Mouse (Mus musculus) brown adipose tissue, adult 24 weeks (tissue): ENCODE results near the gene Gm9837. TPM values are rescaled to one million over a fixed set of nuclear protein-coding genes. Genes with fewer than 3 reads are reported as not detected.

Experiments
- H3K27ac ChIP-seq: fragments of 200-500 bp; replicated peaks from 2 replicates; pipeline ENCODE4 v1.5.1; 2012; ENCODE audit warnings: low read depth, mild to moderate bottlenecking, low read length
- H3K4me1 ChIP-seq: fragments of 200-500 bp; 2 replicates; pipeline ENCODE4 v1.6.1; 2012; ENCODE audit warnings: low read length, mixed read lengths; ENCODE audit not compliant: control insufficient read depth, insufficient read depth, insufficient read length
- H3K4me3 ChIP-seq: fragments of 200-500 bp; 2 replicates; pipeline ENCODE4 v1.5.1; 2012; ENCODE audit warnings: low read depth, mild to moderate bottlenecking, low read length, moderate library complexity; ENCODE audit not compliant: insufficient read depth
- polyA plus RNA-seq: library from polyadenylated mRNA; stranded (reverse); fragments of >200 nt; gene quantifications from 2 replicates; pipeline ENCODE4 v1.2.4, GENCODE M21; 2012; ENCODE audit not compliant: missing spikeins, insufficient read depth, insufficient read length

Gm9837 gene
- polyA plus RNA-seq, result not detected in 2 replicates

DNA sequence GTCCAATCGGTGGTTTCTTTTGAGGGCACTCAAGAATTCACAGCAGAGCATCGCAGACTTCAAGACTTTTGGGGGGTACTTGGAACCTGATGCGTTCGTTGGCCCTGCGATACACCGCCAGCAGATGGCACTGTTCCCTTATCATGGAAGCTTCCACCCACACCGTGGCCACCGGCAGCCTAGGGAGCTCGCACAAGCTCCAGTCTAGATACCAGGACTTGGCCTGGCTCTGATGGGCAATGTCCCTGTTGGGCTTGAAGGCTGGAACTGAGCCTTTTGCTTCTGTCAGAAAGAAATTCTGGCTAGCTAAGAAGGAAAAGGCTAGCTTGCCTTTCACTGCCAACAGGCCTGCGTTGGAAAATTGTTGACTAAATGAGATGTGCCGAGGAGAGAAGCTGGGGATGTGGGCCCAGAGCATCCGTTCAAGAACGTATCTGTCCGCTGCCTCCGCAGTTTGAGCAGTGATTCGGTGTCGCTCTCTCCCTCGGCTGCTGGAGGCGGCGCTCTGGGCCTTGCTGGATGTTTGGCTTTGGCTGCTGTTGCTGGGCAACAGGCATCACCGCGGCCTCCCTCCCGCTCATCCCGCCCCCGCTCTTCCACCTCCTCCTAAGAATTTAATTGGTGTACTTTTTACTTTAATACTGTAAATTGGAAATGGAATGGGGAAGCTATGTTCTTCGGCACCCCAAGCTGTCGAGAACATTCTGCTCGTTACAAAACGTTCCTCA lies at the start of gene Gm9837:
Gm9837 (minus strand) TSS at position 512 of the 728 bp plus-strand sequence.
- 0 out of 2 replicates have a peak within 1 kb of the TSS, but pooled peaks have one; percentile 38 for H3K27ac ChIP-seq

DNA sequence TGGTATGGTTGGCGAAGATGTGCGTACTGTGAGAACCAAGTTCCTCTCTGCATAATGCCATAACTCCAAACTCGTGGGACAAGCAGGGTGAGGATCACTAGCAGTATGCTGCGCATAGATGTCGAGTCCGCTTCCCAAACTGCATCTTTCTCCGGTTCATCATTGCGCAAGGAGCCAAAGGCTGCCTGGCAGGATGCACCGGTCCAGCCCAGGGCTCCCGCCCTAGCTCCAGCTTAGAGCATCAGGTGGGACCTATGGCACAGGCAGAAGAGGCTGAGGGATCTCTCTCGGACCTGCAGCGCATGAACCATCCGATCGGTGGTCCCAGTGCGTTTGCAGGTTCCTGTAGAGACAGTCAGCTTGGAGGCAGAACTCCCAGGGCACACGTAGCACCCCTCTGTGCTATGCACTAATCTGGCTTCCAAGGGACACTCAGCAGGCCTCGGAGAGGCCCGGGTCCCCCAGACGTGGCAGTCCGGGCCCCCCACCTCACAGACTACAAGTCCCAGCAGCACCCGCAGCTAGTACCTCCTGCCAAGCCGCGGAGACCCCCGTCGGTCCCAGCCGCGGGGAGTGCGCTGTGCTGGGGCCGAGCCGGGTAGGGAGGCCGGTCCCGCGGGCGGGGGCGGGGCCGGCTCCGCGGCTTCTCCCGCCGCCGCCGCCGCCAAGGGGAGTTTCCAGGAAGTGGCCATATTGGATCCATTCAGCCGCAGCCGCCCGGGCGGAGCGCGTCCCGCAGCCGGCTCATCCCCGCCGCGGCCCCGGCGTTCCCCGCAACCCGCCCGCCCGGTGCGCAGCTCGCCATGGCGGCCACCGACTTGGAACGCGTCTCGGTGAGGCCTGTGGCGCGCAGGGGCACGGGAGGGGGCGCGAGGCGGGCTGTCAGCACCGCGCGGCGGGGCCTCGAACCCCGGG lies 49.2 kb upstream of the Gm9837 start, which contains the start of gene Sept8:
Sept8 (plus strand) TSS at position 51 of the 915 bp plus-strand sequence.
- H3K4me1 ChIP-seq, result peaks cover 14% of the 10 kb centered on the region
- H3K4me3 ChIP-seq, result peak within 1 kb of the TSS; percentile 71
- H3K27ac ChIP-seq, result peak within 1 kb of the TSS; percentile 79

More for the DNA sequence above, at the start of gene Gm9837:
- Histone ChIP-seq H3K4me1 (no peaks in the 10 kb centered on the region), H3K4me3 (0 out of 2 replicates have a peak within 1 kb of the TSS, but pooled peaks have one; percentile 7)

DNA sequence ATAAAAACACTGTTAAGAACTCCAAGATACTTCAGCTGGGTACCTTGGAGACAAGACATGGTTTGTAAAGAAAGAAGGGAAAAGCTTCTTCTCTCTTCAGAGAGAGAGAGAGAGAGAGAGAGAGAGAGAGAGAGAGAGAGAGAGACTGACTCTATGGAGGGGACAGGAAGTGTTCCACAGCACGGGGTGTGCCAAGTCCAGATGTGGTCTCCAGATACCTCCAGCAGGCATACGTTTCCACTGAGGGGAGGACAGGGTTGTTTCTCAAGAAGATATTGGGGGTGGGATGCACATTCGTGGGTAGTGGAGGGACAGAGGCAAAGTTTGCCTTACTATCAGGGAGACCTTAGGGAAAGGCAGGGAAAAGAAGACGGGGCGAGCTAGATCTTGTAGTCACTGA lies 48.5 kb upstream of the Gm9837 start:
- H3K4me1 ChIP-seq, result peaks cover 14% of the 10 kb centered on the region
- H3K4me3 ChIP-seq, result no peak overlapping the region
- no peak overlapping the region for H3K27ac ChIP-seq

DNA sequence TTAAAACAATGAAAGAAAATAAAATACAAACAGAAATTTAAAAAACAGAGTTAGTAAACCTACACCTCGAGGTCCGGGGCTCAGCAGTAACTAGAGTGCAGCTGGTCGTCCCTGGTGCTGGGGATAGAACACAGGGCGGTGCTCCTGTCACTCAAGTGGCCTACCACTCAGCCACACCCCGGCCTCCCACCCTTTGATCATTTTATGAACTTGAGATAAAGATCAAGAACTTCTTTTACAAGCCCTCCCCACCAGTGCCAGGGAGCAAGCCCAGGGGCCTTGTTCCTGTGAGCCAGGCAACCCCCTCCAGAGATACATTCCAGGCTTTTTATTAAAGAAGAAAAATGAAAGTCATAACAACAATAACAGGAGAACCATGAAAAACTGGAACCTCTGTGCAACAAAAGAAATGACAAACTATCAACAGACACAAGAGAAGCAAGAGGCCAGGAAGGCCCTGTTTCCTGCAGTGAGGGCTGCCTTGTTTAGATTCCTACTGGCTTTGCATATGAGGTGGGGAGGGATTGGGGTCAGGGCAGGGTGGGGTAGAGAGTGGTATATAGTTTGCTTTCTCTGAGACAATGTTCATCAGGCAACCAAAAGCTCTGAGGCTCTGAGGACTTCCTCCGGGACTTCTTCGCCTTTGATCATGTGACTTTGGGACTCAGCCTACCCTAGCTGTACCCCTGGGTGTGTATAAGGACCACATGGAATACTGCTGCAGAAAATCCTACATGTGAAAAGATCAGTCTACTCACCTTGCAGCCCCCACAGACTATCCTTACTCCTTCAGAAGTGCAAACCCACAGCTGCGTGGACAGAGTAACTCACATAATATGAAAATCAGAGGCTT lies 46.7 kb upstream of the Gm9837 start:
- H3K27ac ChIP-seq, result no peak overlapping the region
- H3K4me3 ChIP-seq, result no peak overlapping the region
- H3K4me1 ChIP-seq, result peaks cover 4% of the 10 kb centered on the region; the same call in 1 of the 2 replicates

DNA sequence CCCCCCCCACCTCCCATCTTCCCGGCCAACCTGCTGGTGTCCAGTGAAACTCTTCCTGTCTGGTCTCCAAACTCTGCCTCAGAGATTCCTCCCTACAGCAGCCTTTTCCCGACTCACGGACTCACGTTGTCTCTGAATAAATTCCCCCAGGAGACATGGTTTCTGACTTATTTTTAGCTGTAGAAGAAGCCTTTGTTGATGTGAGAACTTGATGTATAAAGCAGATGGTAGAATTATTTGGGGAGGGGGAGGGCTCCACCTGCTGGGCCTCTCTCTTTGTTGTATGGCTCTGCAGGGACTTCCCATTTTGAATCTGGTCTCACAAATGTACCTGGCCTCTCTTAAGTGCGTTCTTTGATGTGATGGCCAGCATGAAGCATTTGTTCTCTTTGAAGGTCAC lies 40.1 kb upstream of the Gm9837 start:
- H3K27ac ChIP-seq, result no peak overlapping the region
- peaks cover 21% of the 10 kb centered on the region for H3K4me1 ChIP-seq
- H3K4me3 ChIP-seq, result no peak overlapping the region

DNA sequence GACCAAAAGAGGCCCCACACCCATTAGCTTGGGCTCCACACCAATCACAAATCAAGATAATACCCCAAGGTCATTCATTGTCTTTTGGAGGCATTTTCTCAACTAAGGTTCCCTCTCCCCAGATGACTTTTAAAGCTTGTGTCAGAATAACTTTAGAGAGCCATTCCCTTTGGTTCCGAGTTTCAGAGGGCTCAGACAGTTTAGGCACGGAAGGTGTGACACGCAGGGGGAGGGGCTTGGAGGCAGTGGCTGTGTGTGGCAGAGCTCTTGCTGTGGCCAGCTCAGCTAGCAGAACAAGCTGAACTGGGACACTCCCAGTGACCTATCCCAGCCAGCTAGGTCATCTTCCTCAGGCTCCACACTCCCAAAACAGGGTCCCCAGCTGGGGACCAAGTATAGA lies 38.3 kb upstream of the Gm9837 start:
- Histone ChIP-seq H3K4me1 (peaks cover 23% of the 10 kb centered on the region), H3K27ac (peak overlapping the region; percentile 70), H3K4me3 (no peak overlapping the region)

DNA sequence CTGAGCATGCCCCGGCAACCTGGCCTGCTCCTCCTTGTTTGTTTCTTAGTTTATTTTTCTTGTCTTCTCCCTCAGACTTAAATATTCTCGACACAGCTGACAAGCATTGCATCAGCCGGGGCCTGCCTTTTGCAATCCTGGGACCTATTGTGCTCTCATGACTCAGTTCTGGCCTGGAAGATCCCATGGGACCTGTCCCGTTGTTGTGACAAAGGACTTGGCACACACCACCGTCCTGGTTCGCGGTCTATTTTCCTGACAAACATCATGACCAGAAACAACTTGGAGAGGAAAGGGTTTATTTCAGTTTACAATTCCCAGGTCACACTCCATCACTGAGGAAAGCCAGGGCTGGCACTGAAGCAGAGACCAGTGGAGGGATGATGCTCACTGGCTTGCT lies 37.9 kb upstream of the Gm9837 start:
- Histone ChIP-seq H3K4me3 (no peak overlapping the region), H3K27ac (peak overlapping the region; percentile 92), H3K4me1 (peaks cover 23% of the 10 kb centered on the region)

DNA sequence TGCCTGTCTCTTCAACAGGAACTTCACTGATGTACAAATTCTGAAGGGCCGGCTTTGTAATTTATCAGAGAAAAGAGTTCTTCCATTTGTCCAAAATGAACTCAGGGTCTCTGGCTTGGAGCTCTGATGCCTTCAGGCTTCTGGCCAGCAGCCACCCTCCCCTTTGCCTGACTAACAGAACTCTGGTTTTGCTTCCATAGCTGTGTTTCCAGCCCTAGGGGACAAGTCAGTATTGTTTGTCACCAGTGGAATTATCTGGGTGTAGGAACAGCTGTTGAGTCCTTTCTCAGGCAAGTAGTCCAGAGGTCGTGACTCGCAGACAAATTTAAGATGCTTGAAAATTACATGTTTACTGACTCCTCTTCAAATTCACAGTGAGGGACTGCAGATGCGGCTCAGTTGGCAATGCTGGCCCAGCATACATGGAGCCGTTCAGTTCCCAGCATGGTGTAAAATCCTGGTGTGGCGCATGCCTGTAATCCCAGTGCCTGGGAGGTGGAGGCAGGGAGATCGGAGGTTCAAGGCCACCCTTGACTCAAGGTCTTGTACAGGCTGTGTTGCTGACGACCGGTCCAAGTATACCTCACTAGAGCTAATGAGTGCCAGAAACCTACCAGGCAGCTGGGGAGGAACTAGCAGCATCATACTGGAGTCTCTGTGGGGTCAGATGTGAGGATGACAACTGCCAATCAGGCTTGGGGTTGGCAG lies 37.0 kb upstream of the Gm9837 start:
- H3K4me1 ChIP-seq, result peaks cover 23% of the 10 kb centered on the region
- H3K27ac ChIP-seq, result peak overlapping the region; percentile 92
- no peak overlapping the region for H3K4me3 ChIP-seq

DNA sequence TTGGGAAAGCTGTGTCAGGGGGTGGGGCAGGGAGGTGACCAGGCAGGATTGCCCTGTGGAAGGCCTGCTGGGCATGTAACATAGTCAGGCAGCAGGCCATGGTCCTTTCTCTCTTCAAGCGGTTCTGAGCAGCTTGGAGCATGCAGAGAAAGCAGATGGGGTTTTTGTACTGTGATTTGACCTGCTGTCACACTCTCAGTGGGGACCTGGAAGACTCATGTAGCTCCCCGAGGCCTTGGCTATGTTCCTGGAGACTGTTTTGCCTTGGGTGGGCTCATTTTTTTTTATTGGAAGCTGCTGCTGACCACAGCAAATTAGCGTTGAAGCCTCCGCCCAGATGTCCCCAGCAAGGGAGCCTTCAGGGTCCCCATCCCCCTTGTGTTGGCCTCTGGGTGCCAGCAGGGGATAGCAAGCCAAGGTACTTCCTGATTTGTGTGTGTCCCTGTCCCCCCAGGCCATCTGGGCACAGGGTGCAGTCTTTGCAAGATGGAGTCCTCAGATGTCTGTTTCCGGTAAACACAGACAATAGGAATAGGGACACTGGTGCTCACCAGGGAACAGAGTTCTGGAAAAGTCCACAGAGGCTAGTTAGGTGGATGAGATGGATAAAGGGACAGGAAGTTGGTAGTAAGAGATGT lies 34.9 kb upstream of the Gm9837 start:
- H3K4me1 ChIP-seq, result peaks cover 32% of the 10 kb centered on the region
- no peak overlapping the region for H3K4me3 ChIP-seq
- H3K27ac ChIP-seq, result no peak overlapping the region

DNA sequence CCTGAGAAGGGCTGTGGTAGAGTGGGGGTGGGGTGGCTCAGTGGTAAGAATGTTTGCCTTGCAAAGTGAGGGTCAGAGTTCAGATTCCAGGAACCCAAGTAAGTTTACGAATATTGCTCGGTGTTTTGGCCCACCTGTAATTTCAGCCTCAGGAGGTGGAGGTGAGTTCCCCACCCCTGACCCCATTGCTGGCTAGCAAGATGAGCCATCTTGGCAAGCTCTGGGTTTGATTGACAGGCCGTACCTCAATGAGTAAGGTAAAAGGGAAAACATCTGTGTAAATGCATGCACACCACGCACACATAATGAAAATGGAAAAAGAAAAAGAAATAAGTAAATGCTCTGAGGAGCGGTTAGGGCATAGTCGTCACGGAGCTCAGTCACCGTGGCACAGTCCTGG lies 34.1 kb upstream of the Gm9837 start:
- Histone ChIP-seq H3K4me1 (peaks cover 27% of the 10 kb centered on the region), H3K4me3 (no peak overlapping the region), H3K27ac (no peak overlapping the region)

DNA sequence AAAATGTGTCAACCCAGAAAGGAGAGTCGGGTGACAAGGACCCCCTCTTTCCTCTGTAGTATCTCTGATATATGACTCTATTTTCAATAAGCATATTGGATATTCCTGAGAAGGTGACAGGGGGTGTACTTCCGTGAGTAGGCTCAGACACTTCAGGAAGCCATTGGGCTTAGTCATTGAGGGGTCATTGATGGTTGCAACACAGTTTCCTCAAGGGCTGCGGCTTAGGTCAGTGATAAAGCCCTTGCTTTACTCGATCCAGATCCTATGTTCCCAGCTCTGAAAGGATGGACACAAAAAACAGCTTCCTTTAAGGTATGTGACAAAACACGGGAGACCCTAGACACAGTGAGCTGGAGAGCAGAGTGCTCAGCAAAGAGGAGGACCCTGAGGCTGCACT lies 33.5 kb upstream of the Gm9837 start:
- H3K4me3 ChIP-seq, result no peak overlapping the region
- peaks cover 24% of the 10 kb centered on the region for H3K4me1 ChIP-seq
- no peak overlapping the region for H3K27ac ChIP-seq

DNA sequence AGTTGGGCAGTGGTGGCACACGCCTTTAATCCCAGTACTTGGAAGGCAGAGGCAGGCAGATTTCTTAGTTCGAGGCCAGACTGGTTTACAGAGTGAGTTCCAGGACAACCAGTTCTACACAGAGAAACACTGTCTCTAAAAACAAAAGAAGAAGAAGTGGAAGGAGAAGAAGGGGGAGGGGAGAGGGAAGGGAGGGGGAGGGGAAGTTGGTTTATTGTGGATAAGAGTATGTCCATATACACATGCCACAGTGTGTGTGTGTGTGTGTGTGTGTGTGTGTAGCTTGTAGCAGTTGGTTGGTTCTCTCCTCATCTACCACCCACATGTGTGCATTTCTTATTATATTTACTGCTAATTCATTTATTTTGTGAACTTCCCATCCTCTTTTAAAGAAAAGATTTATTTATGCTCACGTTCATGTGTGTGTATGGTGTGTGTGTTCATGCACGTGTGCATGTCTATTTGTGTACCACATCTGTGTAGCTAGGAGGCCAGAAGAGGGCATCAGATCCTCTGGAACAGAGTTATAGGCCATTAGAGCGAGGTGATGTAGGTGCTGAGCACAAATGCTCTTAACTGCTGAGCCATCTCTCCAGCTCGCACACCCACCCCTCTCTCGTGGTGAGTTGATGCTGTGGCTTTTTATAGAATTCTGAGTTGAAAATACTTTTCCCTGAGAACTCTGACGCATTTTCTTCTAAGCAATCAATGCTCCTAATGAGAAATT lies 31.9 kb upstream of the Gm9837 start:
- Histone ChIP-seq H3K4me3 (no peak overlapping the region), H3K4me1 (peaks cover 13% of the 10 kb centered on the region), H3K27ac (no peak overlapping the region)

DNA sequence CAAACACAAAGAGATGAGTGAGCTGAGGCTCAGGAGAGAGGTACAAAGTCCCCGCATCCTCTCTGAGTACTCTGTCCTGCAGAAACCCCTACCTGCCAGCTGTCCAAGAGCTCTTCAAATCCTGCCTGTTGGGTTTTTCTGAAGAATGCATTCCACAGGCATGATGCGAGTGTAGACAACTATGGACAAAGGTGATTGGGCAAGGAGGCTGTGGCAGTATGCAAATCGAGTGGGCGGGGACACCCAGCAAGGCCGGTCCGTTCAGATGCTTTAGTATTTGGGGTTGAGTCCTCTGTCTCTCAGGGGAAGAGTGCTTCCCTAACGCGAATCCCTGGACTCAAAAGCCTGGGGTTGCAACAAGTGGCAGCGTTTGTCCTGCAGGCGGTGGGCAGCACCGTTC lies 30.3 kb upstream of the Gm9837 start:
- Histone ChIP-seq H3K4me1 (peaks cover 11% of the 10 kb centered on the region), H3K4me3 (no peak overlapping the region), H3K27ac (no peak overlapping the region)
